Mouse (Mus musculus) macrophage (primary cell): ENCODE results near the gene Fam222a. TPM values are rescaled to one million over a fixed set of nuclear protein-coding genes. Genes with fewer than 3 reads are reported as not detected.

ENCODE experiments used
- H3K27ac ChIP-seq: fragments of 350-480 bp; formaldehyde crosslinking; 2 replicates; pipeline ENCODE4 v1.9.0; 2021
- H3K36me3 ChIP-seq: fragments of 350-480 bp; formaldehyde crosslinking; 2 replicates; pipeline ENCODE4 v1.9.0; 2021; ENCODE audit errors: inconsistent target
- H3K4me3 ChIP-seq: fragments of 350-480 bp; formaldehyde crosslinking; 2 replicates; pipeline ENCODE4 v1.9.0; 2021; ENCODE audit errors: inconsistent target
- H3K79me2 ChIP-seq: fragments of 350-480 bp; formaldehyde crosslinking; 2 replicates; pipeline ENCODE4 v1.9.0; 2021; ENCODE audit errors: inconsistent target
- WGBS: methylation state at CpG from one replicate; pipeline ENCODE4 v1.1.7; 2026; ENCODE audit warnings: inconsistent platforms; ENCODE audit not compliant: missing documents; 5-methylcytosine and 5-hydroxymethylcytosine counted together
- polyA plus RNA-seq: library from polyadenylated mRNA; stranded (reverse); fragments of 250-400 nt; gene quantifications from 3 replicates; pipeline ENCODE4 v1.2.4, GENCODE M21; 2018; ENCODE audit warnings: inconsistent platforms

The Fam222a gene
- polyA plus RNA-seq, 1 experiment from 2014 or later, result 0.96 TPM

GRCm38 (mm10) chr5:114597222-114597621 lies 29.4 kb downstream of the Fam222a start:
- Histone ChIP-seq H3K79me2 (no peaks in the 10 kb centered on the region), H3K36me3 (no peaks in the 10 kb centered on the region), H3K27ac (peak overlapping the region; percentile 93), H3K4me3 (no peak overlapping the region)
- WGBS, result 31% methylated on average over 8 of the region's 8 CpGs

GRCm38 (mm10) chr5:114597652-114598051 lies 29.8 kb downstream of the Fam222a start:
- Histone ChIP-seq H3K36me3 (no peaks in the 10 kb centered on the region), H3K4me3 (no peak overlapping the region), H3K27ac (peak overlapping the region; percentile 93), H3K79me2 (no peaks in the 10 kb centered on the region)
- WGBS, result 27% methylated on average over 4 of the region's 6 CpGs

GRCm38 (mm10) chr5:114602012-114602411 lies 34.2 kb downstream of the Fam222a start:
- H3K36me3 ChIP-seq, result no peaks in the 10 kb centered on the region
- WGBS, result 88% methylated on average over 8 of the region's 8 CpGs
- no peak overlapping the region for H3K27ac ChIP-seq
- H3K4me3 ChIP-seq, result no peak overlapping the region
- H3K79me2 ChIP-seq, result no peaks in the 10 kb centered on the region

GRCm38 (mm10) chr5:114603975-114604374 lies 36.2 kb downstream of the Fam222a start:
- 85% methylated on average over 5 of the region's 5 CpGs for WGBS

GRCm38 (mm10) chr5:114604781-114605290 lies 37.0 kb downstream of the Fam222a start:
- 59% methylated on average over 11 of the region's 11 CpGs for WGBS

More at GRCm38 (mm10) chr5:114603975-114604374, 36.2 kb downstream of the Fam222a start:
- Histone ChIP-seq H3K4me3 (no peak overlapping the region), H3K36me3 (no peaks in the 10 kb centered on the region), H3K79me2 (no peaks in the 10 kb centered on the region), H3K27ac (no peak overlapping the region)

GRCm38 (mm10) chr5:114605981-114606380 lies 38.2 kb downstream of the Fam222a start:
- WGBS, result 86% methylated on average over 6 of the region's 6 CpGs
- H3K79me2 ChIP-seq, result no peaks in the 10 kb centered on the region
- no peaks in the 10 kb centered on the region for H3K36me3 ChIP-seq
- H3K27ac ChIP-seq, result no peak overlapping the region
- H3K4me3 ChIP-seq, result no peak overlapping the region

More at GRCm38 (mm10) chr5:114604781-114605290, 37.0 kb downstream of the Fam222a start:
- Histone ChIP-seq H3K4me3 (no peak overlapping the region), H3K27ac (no peak overlapping the region), H3K79me2 (no peaks in the 10 kb centered on the region), H3K36me3 (no peaks in the 10 kb centered on the region)

GRCm38 (mm10) chr5:114607651-114608050 lies 39.8 kb downstream of the Fam222a start:
- WGBS, result 78% methylated on average over 8 of the region's 8 CpGs
- no peak overlapping the region for H3K4me3 ChIP-seq
- H3K79me2 ChIP-seq, result no peaks in the 10 kb centered on the region
- H3K36me3 ChIP-seq, result no peaks in the 10 kb centered on the region
- no peak overlapping the region for H3K27ac ChIP-seq

- H3K27ac ChIP-seq, result no peak overlapping the region
- 9% methylated on average over 11 of the region's 12 CpGs for WGBS
- no peaks in the 10 kb centered on the region for H3K79me2 ChIP-seq
- H3K4me3 ChIP-seq, result no peak overlapping the region
- H3K36me3 ChIP-seq, result no peaks in the 10 kb centered on the region
These were observed 40.7 kb downstream of the Fam222a start for GRCm38 (mm10) chr5:114608516-114608915.

GRCm38 (mm10) chr5:114611256-114611655 lies 43.4 kb downstream of the Fam222a start:
- no peak overlapping the region for H3K4me3 ChIP-seq
- WGBS, result 95% methylated on average over 5 of the region's 10 CpGs
- no peaks in the 10 kb centered on the region for H3K79me2 ChIP-seq
- no peaks in the 10 kb centered on the region for H3K36me3 ChIP-seq
- no peak overlapping the region for H3K27ac ChIP-seq

GRCm38 (mm10) chr5:114611968-114612608 lies 44.3 kb downstream of the Fam222a start:
- H3K27ac ChIP-seq, result no peak overlapping the region
- H3K4me3 ChIP-seq, result no peak overlapping the region
- no peaks in the 10 kb centered on the region for H3K36me3 ChIP-seq
- WGBS, result 67% methylated on average over 14 of the region's 25 CpGs
- H3K79me2 ChIP-seq, result no peaks in the 10 kb centered on the region

- 74% methylated on average over 6 of the region's 7 CpGs for WGBS
- Histone ChIP-seq H3K4me3 (no peak overlapping the region), H3K79me2 (no peaks in the 10 kb centered on the region), H3K36me3 (no peaks in the 10 kb centered on the region), H3K27ac (no peak overlapping the region)
These were observed 47.0 kb downstream of the Fam222a start for GRCm38 (mm10) chr5:114614863-114615262.

- no peaks in the 10 kb centered on the region for H3K79me2 ChIP-seq
- H3K36me3 ChIP-seq, result no peaks in the 10 kb centered on the region
- WGBS, result 89% methylated on average over 11 of the region's 11 CpGs
- H3K4me3 ChIP-seq, result no peak overlapping the region
- H3K27ac ChIP-seq, result no peak overlapping the region
These were observed 48.7 kb downstream of the Fam222a start for GRCm38 (mm10) chr5:114616336-114617061.

- no peak overlapping the region for H3K4me3 ChIP-seq
- no peaks in the 10 kb centered on the region for H3K36me3 ChIP-seq
- 64% methylated on average over 12 of the region's 12 CpGs for WGBS
- H3K79me2 ChIP-seq, result no peaks in the 10 kb centered on the region
- H3K27ac ChIP-seq, result no peak overlapping the region
These were observed 50.0 kb downstream of the Fam222a start for GRCm38 (mm10) chr5:114617809-114618208.

GRCm38 (mm10) chr5:114618851-114619250 lies 51.0 kb downstream of the Fam222a start:
- WGBS, result 25% methylated on average over 8 of the region's 8 CpGs
- H3K79me2 ChIP-seq, result no peaks in the 10 kb centered on the region
- H3K27ac ChIP-seq, result no peak overlapping the region
- H3K36me3 ChIP-seq, result no peaks in the 10 kb centered on the region
- no peak overlapping the region for H3K4me3 ChIP-seq

- WGBS, result 39% methylated on average over 6 of the region's 6 CpGs
- no peaks in the 10 kb centered on the region for H3K79me2 ChIP-seq
- H3K36me3 ChIP-seq, result no peaks in the 10 kb centered on the region
- no peak overlapping the region for H3K4me3 ChIP-seq
- no peak overlapping the region for H3K27ac ChIP-seq
These were observed 52.5 kb downstream of the Fam222a start for GRCm38 (mm10) chr5:114620305-114620704.
